Mouse (Mus musculus) lung, adult 2 months (tissue): ENCODE measurements around the gene Ccdc188.

Experiments used
- CTCF ChIP-seq: fragments of 200-500 bp; IDR thresholded peaks from 2 replicates; pipeline ENCODE4 v1.5.1; 2011; ENCODE audit warnings: mild to moderate bottlenecking, low read length, control low read depth; ENCODE audit not compliant: insufficient read depth
- POLR2A ChIP-seq: fragments of 200-500 bp; IDR thresholded peaks from 2 replicates; pipeline ENCODE4 v1.6.1; 2011; ENCODE audit warnings: low read depth, mild to moderate bottlenecking, control low read depth, low read length, borderline replicate concordance; ENCODE audit errors: extremely low read depth

DNA sequence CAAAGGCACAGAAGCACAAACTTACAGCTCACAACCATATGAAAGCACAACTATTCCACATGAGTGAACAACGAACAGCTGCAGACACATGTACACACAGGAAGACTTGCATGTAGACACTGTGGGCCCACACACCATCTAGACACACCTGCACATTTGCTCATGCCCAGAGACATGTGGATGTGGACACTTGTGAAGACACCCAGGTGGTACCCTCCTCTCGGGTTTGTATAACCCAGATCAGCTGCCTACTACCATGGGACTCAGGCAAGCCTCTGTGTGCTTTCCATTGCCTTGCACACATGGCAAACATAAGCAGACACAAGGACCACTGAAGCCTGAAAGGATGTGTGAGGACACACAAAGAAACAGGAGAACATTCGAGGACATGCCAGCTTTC is 13.4 kb downstream of the Ccdc188 start:
- TF ChIP-seq CTCF: no peak
- TF ChIP-seq POLR2A: no peak
